Mouse (Mus musculus): Measurements from ENCODE around the gene Adamts9.

Gene Adamts9

GRCm38 (mm10) chr6:92928261-92928660, 15.0 kb downstream of the Adamts9 start:
- no peak for DNase-seq (ENCODE audit: inconsistent ontology term)

- no peak for DNase-seq (ENCODE audit: inconsistent ontology term)
Observed at GRCm38 (mm10) chr6:92924536-92924935, 18.8 kb downstream of the Adamts9 start.

- no peak for DNase-seq (ENCODE audit: inconsistent ontology term)
Observed at GRCm38 (mm10) chr6:92921843-92922242, 21.4 kb downstream of the Adamts9 start.

- DNase-seq (ENCODE audit: inconsistent ontology term): no peak
Observed at GRCm38 (mm10) chr6:92920938-92921689, 22.2 kb downstream of the Adamts9 start.

DNA sequence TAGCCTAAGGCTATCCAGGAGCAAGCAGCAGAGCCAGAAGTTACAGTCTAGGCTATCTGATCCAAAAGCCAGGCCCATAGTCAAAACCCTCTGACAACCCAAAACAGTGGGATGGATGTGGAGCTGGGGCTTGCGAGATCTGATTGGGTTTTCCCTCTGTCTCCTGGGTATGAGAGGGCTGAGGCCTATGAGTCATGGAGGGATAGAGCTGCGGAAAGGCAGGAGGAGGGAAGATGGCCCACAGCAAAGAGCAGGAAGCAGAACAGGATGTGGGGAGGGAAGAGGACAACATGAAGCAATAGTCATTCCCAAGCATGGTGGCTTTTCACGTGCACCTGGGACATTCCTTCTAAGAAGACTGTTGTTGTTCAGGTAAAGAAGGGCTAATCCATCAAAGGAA, 32.7 kb downstream of the Adamts9 start:
- no peak for DNase-seq (ENCODE audit: inconsistent ontology term)

- DNase-seq (ENCODE audit: inconsistent ontology term): no peak
Observed at GRCm38 (mm10) chr6:92909361-92909760, 33.9 kb downstream of the Adamts9 start.

GRCm38 (mm10) chr6:92905922-92906321, 37.4 kb downstream of the Adamts9 start:
- DNase-seq (ENCODE audit: inconsistent ontology term): peak; percentile 79

GRCm38 (mm10) chr6:92904491-92904890, 38.8 kb downstream of the Adamts9 start:
- peak; percentile 88 for DNase-seq (ENCODE audit: inconsistent ontology term)

GRCm38 (mm10) chr6:92904037-92904436, 39.3 kb downstream of the Adamts9 start:
- no peak for DNase-seq (ENCODE audit: inconsistent ontology term)

GRCm38 (mm10) chr6:92891535-92891934, 51.8 kb downstream of the Adamts9 start:
- no peak for DNase-seq (ENCODE audit: inconsistent ontology term)

- DNase-seq (ENCODE audit: inconsistent ontology term): no peak
Observed at GRCm38 (mm10) chr6:92883131-92883900, 60.0 kb downstream of the Adamts9 start.

GRCm38 (mm10) chr6:92882446-92882845, 60.8 kb downstream of the Adamts9 start:
- DNase-seq (ENCODE audit: inconsistent ontology term): no peak

GRCm38 (mm10) chr6:92879700-92880265, 63.5 kb downstream of the Adamts9 start:
- no peak for DNase-seq (ENCODE audit: inconsistent ontology term)

DNA sequence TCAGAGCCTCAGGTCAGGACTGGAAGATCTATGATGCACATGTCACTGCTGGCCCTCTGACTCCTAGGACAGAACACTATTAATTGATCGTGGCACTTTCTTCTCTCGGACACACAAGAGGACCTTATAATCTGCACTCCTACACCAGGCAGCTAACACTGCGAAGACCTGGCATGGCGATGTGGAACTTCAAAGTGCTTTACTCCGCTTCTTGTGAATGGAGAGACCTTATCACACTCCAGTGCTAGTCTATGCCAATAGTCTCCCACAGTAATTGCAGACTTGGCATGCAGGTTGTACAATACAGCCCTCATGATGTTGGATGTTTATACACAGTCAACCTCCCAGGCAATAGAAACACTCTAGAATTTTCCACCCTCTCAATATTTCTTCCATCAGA, 64.5 kb downstream of the Adamts9 start:
- no peak for DNase-seq (ENCODE audit: inconsistent ontology term)

DNA sequence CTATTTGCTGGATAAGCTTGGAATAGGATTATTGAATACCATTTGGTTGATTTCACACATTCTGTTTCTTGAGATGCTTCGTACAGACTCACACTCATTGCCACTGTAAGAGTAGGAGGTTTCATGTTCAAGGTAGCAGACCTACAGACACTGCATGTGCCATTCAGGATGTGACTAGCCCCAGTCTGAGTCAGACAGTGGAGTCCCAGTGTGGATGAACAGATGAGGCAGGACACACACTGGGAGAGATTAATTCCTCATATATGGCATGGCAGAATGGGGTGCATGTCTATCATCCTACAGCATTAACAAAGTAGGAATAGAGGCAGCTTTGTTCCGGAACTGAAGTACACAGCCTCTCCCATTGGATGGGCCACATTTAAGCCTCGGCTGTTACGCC, 66.1 kb downstream of the Adamts9 start:
- no peak for DNase-seq (ENCODE audit: inconsistent ontology term)

DNA sequence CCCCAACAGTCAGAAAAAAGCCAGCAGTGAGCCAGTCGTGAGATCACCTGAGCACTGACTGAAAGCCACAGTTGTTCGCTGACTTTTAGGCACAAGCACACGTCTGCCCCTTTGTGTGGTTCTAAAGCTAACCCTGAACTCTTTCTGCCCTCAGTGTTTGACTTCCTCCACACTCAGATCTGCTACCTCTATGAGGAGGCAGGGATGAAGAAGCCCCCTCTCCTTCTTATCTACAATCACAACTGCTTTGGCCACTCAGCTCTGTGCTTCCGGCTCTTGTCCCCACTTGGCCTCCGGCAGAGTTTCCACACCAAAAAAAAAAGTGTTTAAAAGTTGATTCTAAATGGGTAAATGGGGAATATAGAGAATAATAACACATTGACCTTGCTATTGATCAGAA, 67.2 kb downstream of the Adamts9 start:
- no peak for DNase-seq (ENCODE audit: inconsistent ontology term)

GRCm38 (mm10) chr6:92875340-92875739, 68.0 kb downstream of the Adamts9 start:
- no peak for DNase-seq (ENCODE audit: inconsistent ontology term)

DNA sequence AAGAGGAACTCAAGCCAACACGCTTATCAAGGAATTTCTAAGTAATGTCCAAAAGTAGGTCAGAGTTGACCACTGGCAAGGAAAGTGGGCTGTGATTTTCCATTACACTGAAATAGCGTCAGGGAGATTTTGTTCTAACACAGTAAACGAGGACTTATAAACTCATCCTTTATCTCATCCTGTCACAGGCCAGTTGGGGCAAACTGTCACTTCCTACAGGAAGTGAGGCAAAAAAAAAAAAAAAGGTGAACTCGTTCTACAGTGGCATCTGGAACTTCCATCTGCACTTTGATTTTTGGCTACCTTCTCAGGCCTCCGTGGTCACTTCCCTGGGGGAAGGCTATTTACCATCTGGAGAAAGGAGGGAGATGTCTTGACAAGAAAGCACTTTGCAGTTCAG, 68.4 kb downstream of the Adamts9 start:
- no peak for DNase-seq (ENCODE audit: inconsistent ontology term)

- no peak for DNase-seq (ENCODE audit: inconsistent ontology term)
Observed at GRCm38 (mm10) chr6:92872766-92873165, 70.5 kb downstream of the Adamts9 start.

DNA sequence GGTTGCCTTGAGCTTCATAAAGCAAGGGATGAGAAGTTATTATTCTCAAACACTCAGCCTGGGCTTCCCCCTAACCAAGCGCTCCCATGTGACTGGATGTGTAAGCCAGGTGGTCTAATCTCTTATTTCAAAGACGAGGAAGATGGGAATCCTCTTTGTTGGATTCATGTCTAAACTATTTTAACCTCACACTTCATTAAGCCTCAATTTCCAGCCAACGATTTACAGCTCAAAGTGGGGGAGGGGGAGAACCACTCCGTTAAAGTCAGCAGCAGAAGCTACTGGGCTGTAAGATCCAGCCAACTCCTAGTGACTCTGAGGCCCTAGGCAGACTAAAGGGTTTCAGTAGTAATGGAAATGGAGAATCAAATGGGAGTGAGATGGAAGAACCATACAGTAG, 71.5 kb downstream of the Adamts9 start:
- DNase-seq (ENCODE audit: inconsistent ontology term): no peak

- DNase-seq (ENCODE audit: inconsistent ontology term): no peak
Observed at GRCm38 (mm10) chr6:92869582-92870219, 73.6 kb downstream of the Adamts9 start.

- no peak for DNase-seq (ENCODE audit: inconsistent ontology term)
Observed at GRCm38 (mm10) chr6:92869089-92869581, 74.2 kb downstream of the Adamts9 start, which contains the start of gene Gm15737. Gene Gm15737 (plus strand): TSS chr6:92869357.

Measured in Muller cell, postnatal 12 days (primary cell).